12 mouse cellular contexts compared by ENCODE assay signal in genomic region chr3:21822675-21823074, GRCm38 (mm10).
"Had no signal": no experiment of that assay in that cellular context is flagged by ENCODE, and none has a peak within 500 bp of the region (broad histone marks: within the 10 kb centered on the region; RNA-seq: fewer than 3 reads in every experiment).

No protein-coding gene starts in this region.

- H3K36me3 ChIP-seq: limb, embryonic 12.5 days; midbrain, embryonic 13.5 days; neural tube, embryonic 12.5 days had no signal

- H3K27me3 ChIP-seq: limb, embryonic 12.5 days; midbrain, embryonic 13.5 days; neural tube, embryonic 12.5 days had no signal

- H3K4me3 ChIP-seq: limb, embryonic 12.5 days; midbrain, embryonic 13.5 days; neural tube, embryonic 12.5 days had no signal

- H3K4me1 ChIP-seq: limb, embryonic 12.5 days had no signal

- H3K4me2 ChIP-seq: limb, embryonic 12.5 days; midbrain, embryonic 13.5 days; neural tube, embryonic 12.5 days had no signal

- H3K9me3 ChIP-seq: limb, embryonic 12.5 days; midbrain, embryonic 13.5 days; neural tube, embryonic 12.5 days had no signal

- H3K9ac ChIP-seq: limb, embryonic 12.5 days; liver, embryonic 14.5 days; midbrain, embryonic 13.5 days; neural tube, embryonic 12.5 days had no signal

- DNase-seq: kidney, adult 8-10 months; layer of hippocampus, adult 9-11 months; layer of hippocampus, postnatal 36 days; liver; lung, postnatal 36 days; thymus, adult 18-20 months; thymus, postnatal 25 days had no signal

- ATAC-seq: midbrain, embryonic 13.5 days had no signal

- H3K27ac ChIP-seq: limb, embryonic 12.5 days; liver, embryonic 14.5 days; midbrain, embryonic 13.5 days; neural tube, embryonic 12.5 days; stomach, postnatal 0 days had no signal
